Mouse (Mus musculus): ENCODE measurements around the gene Grhl1.

DNA sequence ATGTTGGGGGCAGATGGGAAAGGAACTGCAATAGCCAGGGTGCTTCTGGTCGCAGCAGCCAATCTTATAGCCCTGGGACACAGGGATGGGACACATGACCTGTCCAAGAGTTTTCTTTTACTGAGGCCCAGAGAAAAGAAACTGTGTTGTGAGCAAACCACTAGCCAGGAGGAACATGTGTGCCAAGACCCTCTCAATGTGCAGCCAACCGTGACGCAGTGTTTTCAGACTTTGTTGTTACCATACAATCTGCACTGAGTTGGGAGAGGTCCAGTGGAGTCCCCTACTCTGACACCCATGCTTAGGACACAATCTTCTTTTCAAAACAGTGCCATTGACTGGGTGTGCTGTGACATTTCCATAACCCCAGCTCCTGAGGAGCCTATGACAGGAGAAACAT is 4.5 kb upstream of the Grhl1 start:
- no peak for TF ChIP-seq CTCF (conservative IDR thresholded peaks at IDR 0.05; ENCODE audit: low read length)
- TF ChIP-seq NANOG (IDR thresholded peaks at IDR 0.05; ENCODE audit: borderline replicate concordance, low read length) = no peak
- TF ChIP-seq POU5F1 (IDR thresholded peaks at IDR 0.05; ENCODE audit: borderline replicate concordance, low read length) = no peak
